Mouse (Mus musculus): ENCODE data around the gene Lrba. TPM values are rescaled to one million over a fixed set of nuclear protein-coding genes. Genes with fewer than 3 reads are reported as not detected.

The Lrba gene
- polyA plus RNA-seq, 1 experiment from 2014 or later, result 3.2 TPM

DNA sequence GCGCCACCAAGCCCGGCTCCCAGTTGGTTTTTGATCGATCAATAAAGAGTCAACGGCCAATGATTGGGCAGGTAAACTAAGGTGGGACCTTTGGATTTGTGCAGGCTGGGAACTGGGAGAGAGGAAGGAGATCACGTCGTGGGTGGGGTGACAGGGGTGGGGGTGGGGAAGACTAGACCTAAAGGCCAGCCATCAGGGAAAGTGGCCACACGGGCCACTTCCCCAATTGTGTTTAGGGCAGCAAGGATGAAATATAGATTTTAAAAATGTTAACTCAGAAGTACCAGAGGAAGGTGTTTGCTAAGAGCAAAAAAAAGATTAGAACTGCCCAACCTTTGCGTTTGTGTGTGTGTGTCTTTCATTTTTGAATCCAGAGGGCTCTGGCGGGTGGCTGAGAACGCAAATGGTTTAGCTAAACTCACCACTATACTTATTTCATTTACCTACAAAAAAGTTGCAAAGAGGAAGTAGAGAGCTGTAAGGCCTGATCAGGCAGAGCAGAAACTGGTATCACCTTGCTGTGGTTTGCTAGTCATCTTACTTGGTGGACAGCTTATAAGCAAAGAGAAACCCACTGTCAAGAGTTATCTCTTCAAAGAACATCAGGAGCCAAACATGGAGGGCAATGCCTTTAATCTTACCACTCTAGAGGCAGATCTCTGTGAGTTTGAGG is 14.1 kb upstream of the Lrba start:
- Histone ChIP-seq H3K4me3 (no peak overlapping the region), H3K9ac (no peak overlapping the region), H3K4me2 (no peak overlapping the region), H3K27me3 (no peaks in the 10 kb centered on the region), H3K4me1 (no peaks in the 10 kb centered on the region), H3K9me3 (no peaks in the 10 kb centered on the region), H3K27ac (no peak overlapping the region), H3K36me3 (no peaks in the 10 kb centered on the region)
- WGBS, result 86% methylated on average over 10 of the region's 10 CpGs
- no peak for ATAC-seq (ENCODE audit: borderline replicate concordance, extremely low read depth, low FRiP score, low TSS enrichment)

DNA sequence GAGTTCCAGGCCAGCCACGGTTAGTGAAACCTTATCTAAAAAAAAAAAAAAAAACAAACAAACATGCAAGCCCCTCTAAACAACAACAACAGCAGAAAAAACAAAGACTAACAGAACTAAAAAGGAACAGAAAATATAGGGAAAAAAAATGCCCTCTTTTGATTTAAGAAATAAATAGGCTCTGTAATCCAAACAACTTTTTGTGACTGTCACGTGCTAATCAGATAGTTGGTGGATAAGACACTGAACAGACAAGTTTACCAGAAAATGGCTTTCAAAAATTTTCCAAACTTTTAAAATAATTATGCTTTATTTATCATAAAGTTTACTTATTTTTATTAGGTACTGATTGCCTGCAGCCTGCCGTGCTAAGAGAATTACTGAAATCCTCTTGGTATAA is 13.5 kb upstream of the Lrba start:
- Histone ChIP-seq H3K4me3 (no peak overlapping the region), H3K4me1 (no peaks in the 10 kb centered on the region), H3K9me3 (no peaks in the 10 kb centered on the region), H3K27me3 (no peaks in the 10 kb centered on the region), H3K9ac (no peak overlapping the region), H3K36me3 (no peaks in the 10 kb centered on the region), H3K27ac (no peak overlapping the region), H3K4me2 (no peak overlapping the region)
- 72% methylated on average over 3 of the region's 3 CpGs for WGBS
- ATAC-seq (ENCODE audit: borderline replicate concordance, extremely low read depth, low FRiP score, low TSS enrichment), result no peak

DNA sequence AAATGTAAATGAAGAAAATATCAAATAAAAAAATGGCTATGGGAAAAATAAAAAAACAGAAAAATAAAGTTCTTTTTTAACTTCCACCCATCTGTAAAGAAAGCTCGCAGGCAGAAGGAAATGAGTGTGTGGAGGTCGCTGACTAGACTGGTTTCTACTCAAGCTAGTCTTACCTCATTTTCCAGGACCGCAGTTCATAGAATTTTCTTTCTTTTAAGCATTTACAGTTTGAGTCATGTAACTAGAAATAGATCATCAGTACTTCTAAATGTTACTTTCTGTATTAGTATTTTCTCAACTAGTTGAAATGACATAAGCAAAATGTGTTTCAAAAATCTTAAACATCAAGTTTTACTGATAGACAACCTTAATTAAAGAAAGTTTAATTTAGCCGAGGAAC is 10.2 kb upstream of the Lrba start:
- no peak for ATAC-seq (ENCODE audit: borderline replicate concordance, extremely low read depth, low FRiP score, low TSS enrichment)
- Histone ChIP-seq H3K4me3 (no peak overlapping the region), H3K4me1 (no peaks in the 10 kb centered on the region), H3K36me3 (no peaks in the 10 kb centered on the region), H3K27ac (no peak overlapping the region), H3K27me3 (no peaks in the 10 kb centered on the region), H3K9me3 (no peaks in the 10 kb centered on the region), H3K4me2 (no peak overlapping the region), H3K9ac (no peak overlapping the region)
- WGBS, result 79% methylated on average over 4 of the region's 4 CpGs

DNA sequence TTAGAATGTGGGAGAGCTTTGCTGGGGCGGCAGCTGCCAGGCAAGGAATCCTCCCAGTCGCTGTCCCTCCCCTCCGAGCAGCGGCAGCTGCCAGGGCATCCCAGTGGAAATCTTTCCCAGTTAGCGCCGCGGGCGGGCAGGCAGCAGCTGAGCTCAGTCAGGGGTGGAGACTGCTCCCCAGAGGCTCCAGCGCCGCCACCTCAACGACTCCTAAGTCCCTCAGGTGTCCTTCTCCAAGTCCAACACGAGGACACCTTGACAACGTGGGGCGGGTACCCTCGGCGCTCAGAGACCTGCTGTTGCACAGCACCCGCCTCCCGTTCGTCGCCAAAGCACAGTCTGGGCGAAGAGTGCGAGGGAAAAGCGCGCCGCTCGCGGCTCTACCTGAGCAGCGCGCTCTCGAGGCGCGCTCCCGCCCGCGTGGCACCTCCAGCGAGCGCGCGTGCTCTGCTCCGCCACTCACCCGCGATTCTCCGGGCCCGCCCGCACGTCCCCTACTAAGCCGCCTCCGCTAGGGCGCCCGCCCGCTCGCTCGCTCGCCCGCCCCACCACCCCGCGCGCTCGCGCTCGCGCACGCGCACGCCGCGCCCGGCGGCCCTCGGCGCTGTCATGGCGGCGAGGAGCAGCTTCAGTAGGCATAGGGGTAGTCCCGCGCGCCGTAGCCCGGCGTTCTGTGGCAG is 706 bp upstream of the Lrba start:
- under 1% methylated on average over 67 of the region's 79 CpGs for WGBS
- H3K9ac ChIP-seq, result peak overlapping the region; percentile 71
- peak overlapping the region; percentile 70 for H3K4me3 ChIP-seq
- no peaks in the 10 kb centered on the region for H3K36me3 ChIP-seq
- peak overlapping the region; percentile 96 for H3K27ac ChIP-seq
- H3K4me2 ChIP-seq, result peak overlapping the region; percentile 91
- H3K27me3 ChIP-seq, result 0 out of 2 replicates have a peak, but pooled peaks cover 7% of the 10 kb centered on the region
- H3K4me1 ChIP-seq, result 0 out of 2 replicates have a peak, but pooled peaks cover 7% of the 10 kb centered on the region
- H3K9me3 ChIP-seq, result no peaks in the 10 kb centered on the region
- ATAC-seq (ENCODE audit: borderline replicate concordance, extremely low read depth, low FRiP score, low TSS enrichment), result peak; percentile 95

DNA sequence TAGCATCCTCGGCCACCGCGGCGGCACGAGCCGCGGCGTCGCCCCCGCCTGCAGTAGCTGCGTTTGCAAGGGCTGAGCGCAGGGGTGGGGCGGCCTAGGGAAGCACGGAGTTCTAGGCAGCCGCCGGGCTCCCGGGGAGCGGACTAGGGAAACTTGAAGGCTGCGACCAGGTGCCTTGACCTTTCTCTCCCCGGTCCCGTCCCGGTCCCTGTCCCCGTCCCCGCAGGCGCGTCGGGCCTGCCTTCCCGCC is 241 bp upstream of the Lrba start:
- ATAC-seq (ENCODE audit: borderline replicate concordance, extremely low read depth, low FRiP score, low TSS enrichment), result no peak
- H3K27ac ChIP-seq, result peak overlapping the region; percentile 96
- H3K27me3 ChIP-seq, result 0 out of 2 replicates have a peak, but pooled peaks cover 7% of the 10 kb centered on the region
- H3K4me2 ChIP-seq, result peak overlapping the region; percentile 91
- H3K4me3 ChIP-seq, result peak overlapping the region; percentile 70
- H3K36me3 ChIP-seq, result no peaks in the 10 kb centered on the region
- H3K4me1 ChIP-seq, result 0 out of 2 replicates have a peak, but pooled peaks cover 7% of the 10 kb centered on the region
- no peaks in the 10 kb centered on the region for H3K9me3 ChIP-seq
- peak overlapping the region; percentile 71 for H3K9ac ChIP-seq
- WGBS, result under 1% methylated on average over 14 of the region's 28 CpGs

DNA sequence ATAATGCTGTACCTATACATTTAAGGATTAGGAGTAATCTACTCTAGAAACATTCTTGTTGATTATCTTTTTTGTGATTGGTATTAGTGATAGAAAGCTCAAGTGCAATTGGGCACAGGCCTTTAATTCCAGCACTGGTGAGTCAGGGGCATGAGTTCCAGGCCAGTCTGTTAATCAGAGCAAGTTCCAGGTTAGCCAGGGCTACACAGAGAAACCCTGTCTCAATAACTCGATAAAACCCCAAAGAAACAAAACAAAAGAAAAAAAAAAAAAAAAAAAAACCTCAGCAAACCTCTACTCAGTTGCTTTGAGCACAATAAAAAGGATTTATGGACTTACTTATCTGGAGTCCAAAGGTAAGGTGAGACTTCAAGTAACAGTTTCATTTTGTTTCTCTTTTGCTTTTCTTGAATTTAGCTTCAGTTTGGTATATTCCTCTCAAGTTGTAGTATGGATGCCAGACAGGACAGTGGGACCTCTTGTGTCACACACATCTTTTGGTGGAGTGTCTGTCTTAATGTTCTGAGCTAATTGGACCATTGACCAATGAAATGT is 7.1 kb downstream of the Lrba start:
- WGBS, result 73% methylated on average over 1 of the region's 1 CpGs
- ATAC-seq (ENCODE audit: borderline replicate concordance, extremely low read depth, low FRiP score, low TSS enrichment), result no peak
- no peak overlapping the region for H3K4me2 ChIP-seq

DNA sequence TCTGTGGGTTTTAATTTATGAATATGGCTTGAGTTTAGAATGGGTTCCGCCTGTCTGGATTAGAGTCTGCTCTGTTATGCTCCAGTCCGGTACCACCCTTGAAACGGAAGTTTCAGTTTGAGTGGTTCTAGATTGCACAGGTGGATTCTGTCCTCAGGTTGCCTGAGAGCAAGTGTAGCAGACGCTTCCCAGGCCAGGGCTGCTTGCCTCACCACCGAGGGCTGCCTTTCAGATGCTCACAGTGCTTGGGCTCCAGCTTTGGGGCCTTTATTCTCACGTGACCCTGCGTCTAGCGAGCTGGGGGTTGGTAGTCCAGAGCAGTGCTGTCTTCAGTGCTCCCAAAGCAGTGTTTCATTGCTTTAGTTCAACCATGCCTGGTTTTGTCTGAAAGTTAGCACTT is 22.7 kb downstream of the Lrba start:
- H3K27ac ChIP-seq, result no peak overlapping the region
- H3K9ac ChIP-seq, result no peak overlapping the region
- WGBS, result 73% methylated on average over 8 of the region's 8 CpGs
- no peaks in the 10 kb centered on the region for H3K27me3 ChIP-seq
- no peak for ATAC-seq (ENCODE audit: borderline replicate concordance, extremely low read depth, low FRiP score, low TSS enrichment)
- no peaks in the 10 kb centered on the region for H3K36me3 ChIP-seq
- no peak overlapping the region for H3K4me2 ChIP-seq
- no peaks in the 10 kb centered on the region for H3K9me3 ChIP-seq
- H3K4me1 ChIP-seq, result no peaks in the 10 kb centered on the region
- no peak overlapping the region for H3K4me3 ChIP-seq

More for the DNA sequence above, 7.1 kb downstream of the Lrba start:
- no peaks in the 10 kb centered on the region for H3K36me3 ChIP-seq
- no peak overlapping the region for H3K27ac ChIP-seq
- H3K27me3 ChIP-seq, result no peaks in the 10 kb centered on the region
- no peak overlapping the region for H3K9ac ChIP-seq
- H3K4me1 ChIP-seq, result no peaks in the 10 kb centered on the region
- H3K4me3 ChIP-seq, result no peak overlapping the region
- no peaks in the 10 kb centered on the region for H3K9me3 ChIP-seq

DNA sequence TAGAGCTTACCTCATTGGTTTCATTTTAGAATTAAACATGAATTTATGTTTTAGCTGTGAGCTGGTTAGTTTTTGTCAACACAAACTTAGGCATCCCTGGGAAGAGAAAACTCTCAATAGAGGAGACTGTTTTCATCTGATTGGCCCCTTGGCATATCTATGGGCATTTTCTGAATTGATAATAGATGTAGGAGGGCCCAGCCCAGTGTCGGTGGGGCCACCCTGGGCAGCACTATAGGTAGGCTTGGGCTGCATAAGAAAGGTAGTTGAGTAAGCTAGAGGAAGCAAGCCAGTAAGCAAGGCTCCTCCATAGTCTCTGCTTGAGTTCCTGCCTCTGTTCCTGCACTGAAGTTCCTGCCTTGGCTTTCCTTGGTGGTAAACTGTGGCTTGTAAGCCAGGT is 26.7 kb downstream of the Lrba start:
- H3K4me2 ChIP-seq, result no peak overlapping the region
- H3K4me3 ChIP-seq, result no peak overlapping the region
- ATAC-seq (ENCODE audit: borderline replicate concordance, extremely low read depth, low FRiP score, low TSS enrichment), result no peak
- WGBS, result 93% methylated on average over 1 of the region's 1 CpGs
- H3K36me3 ChIP-seq, result no peaks in the 10 kb centered on the region
- no peak overlapping the region for H3K27ac ChIP-seq
- H3K4me1 ChIP-seq, result no peaks in the 10 kb centered on the region
- no peaks in the 10 kb centered on the region for H3K27me3 ChIP-seq
- no peak overlapping the region for H3K9ac ChIP-seq
- no peaks in the 10 kb centered on the region for H3K9me3 ChIP-seq

DNA sequence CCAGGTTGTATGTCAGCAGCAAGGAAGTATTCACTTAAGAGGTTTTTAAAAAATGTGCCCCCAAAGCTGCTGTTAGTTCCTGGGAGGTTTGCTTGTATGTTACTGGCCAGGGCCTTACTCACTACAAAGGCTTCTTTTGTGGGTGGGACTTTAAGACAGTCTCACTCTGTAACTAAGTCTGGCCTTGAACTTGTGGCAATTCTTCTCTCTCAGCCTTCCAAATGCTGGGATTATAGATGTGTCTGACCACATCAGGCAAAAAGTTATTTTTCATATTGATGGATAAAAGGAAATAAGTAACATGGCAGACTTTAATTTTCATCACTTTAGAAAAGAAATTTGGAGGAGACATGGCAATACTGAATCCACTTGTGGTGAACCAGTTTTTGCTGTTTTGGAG is 28.1 kb downstream of the Lrba start:
- ATAC-seq (ENCODE audit: borderline replicate concordance, extremely low read depth, low FRiP score, low TSS enrichment), result no peak
- H3K4me1 ChIP-seq, result no peaks in the 10 kb centered on the region
- H3K9ac ChIP-seq, result no peak overlapping the region
- no peak overlapping the region for H3K4me3 ChIP-seq
- no peak overlapping the region for H3K4me2 ChIP-seq
- H3K27me3 ChIP-seq, result no peaks in the 10 kb centered on the region
- H3K27ac ChIP-seq, result no peak overlapping the region
- no peaks in the 10 kb centered on the region for H3K9me3 ChIP-seq
- H3K36me3 ChIP-seq, result no peaks in the 10 kb centered on the region

DNA sequence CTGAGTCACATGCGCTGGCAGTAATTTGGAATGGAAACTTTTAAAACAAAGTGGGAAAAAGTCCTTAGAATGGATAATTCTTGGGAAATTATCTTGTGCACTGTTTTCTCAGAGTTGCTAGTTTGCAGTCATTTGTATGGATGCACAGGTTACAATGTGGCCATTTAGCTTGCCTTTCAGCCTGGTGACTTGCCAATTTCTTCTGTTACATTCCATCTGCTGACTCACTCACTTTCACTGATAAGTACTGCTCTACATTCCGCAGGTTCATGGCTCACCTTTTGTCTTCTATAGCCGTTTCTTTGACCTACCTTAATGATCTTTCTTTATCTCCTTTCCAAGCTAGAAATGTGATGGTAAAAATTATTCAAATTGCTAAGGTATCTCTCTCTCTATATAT is 28.6 kb downstream of the Lrba start:
- H3K27me3 ChIP-seq, result no peaks in the 10 kb centered on the region
- no peaks in the 10 kb centered on the region for H3K9me3 ChIP-seq
- no peaks in the 10 kb centered on the region for H3K4me1 ChIP-seq
- H3K9ac ChIP-seq, result no peak overlapping the region
- no peak for ATAC-seq (ENCODE audit: borderline replicate concordance, extremely low read depth, low FRiP score, low TSS enrichment)
- no peaks in the 10 kb centered on the region for H3K36me3 ChIP-seq
- H3K4me2 ChIP-seq, result no peak overlapping the region
- no peak overlapping the region for H3K4me3 ChIP-seq
- WGBS, result 46% methylated on average over 3 of the region's 3 CpGs
- no peak overlapping the region for H3K27ac ChIP-seq

DNA sequence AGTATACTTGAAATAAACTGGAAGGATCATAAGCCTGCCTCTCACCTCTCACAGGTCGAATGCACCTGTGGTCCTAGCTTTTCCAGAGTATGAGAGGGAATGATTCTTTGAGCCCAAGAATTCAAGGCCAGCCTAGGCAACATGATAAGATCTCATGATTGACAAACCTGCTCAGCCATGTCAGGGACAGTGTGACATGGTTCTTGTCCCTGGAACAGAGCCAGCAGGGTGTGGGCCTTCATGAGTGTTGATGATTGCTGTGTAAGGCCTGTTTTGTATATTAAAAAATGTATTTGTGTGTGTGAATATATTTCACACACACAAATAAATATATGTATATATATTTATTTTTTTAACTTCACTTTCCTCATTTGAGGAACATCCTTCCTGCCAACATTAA is 29.3 kb downstream of the Lrba start:
- no peak overlapping the region for H3K4me2 ChIP-seq
- no peaks in the 10 kb centered on the region for H3K9me3 ChIP-seq
- no peak overlapping the region for H3K4me3 ChIP-seq
- ATAC-seq (ENCODE audit: borderline replicate concordance, extremely low read depth, low FRiP score, low TSS enrichment), result no peak
- H3K9ac ChIP-seq, result no peak overlapping the region
- H3K4me1 ChIP-seq, result no peaks in the 10 kb centered on the region
- H3K27ac ChIP-seq, result 0 out of 2 replicates have a peak overlapping the region, but pooled peaks have one; percentile 3
- no peaks in the 10 kb centered on the region for H3K27me3 ChIP-seq
- 42% methylated on average over 1 of the region's 1 CpGs for WGBS
- H3K36me3 ChIP-seq, result no peaks in the 10 kb centered on the region

DNA sequence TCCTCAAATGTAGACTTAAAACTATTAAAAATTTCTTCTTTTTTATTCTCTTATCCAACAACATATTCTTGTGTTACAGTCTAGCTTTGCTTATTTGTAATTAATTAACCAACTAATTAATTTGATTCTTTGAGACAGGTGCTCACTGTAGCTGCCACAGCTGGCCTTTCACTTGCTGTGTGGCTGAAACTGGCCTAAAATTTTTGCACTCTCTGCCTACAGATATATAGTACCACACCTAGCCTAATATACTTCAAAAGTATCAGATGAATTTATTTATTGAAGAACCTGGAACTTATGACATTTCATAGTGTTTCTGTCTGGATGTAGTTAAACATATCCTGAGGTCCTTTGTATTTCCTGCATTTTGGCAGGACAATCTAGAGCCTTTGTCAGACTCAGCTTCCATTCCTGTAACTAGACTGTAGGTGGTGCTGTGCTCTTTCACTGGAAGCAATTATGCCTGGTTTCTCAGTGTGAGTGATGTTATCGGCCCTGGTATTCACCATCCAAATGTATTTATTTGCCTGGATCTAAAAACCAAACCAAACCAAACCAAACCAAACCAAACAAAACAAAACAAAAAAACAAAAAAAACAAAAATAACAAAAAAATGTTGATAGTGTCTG is 43.7 kb downstream of the Lrba start:
- ATAC-seq (ENCODE audit: borderline replicate concordance, extremely low read depth, low FRiP score, low TSS enrichment), result no peak
- Histone ChIP-seq H3K9me3 (no peaks in the 10 kb centered on the region), H3K4me3 (no peak overlapping the region), H3K4me2 (no peak overlapping the region), H3K27ac (no peak overlapping the region), H3K27me3 (no peaks in the 10 kb centered on the region), H3K36me3 (no peaks in the 10 kb centered on the region), H3K9ac (no peak overlapping the region), H3K4me1 (no peaks in the 10 kb centered on the region)
- 7% methylated on average over 1 of the region's 1 CpGs for WGBS
